Mouse (Mus musculus): ENCODE measurements at regions not wholly inside any gene's neighbourhood (a gene's known extent, or its start where the extent isn't known, plus 50 kb on each side); places are given as distances from the start of the nearest gene placed in this dataset.

GRCm38 (mm10) chr13:38878718-38879669, 81.7 kb downstream of the Slc35b3 start:
- in situ Hi-C loops (cut with MboI; ENCODE audit: low sequenced_read_pairs) = no loop called here

DNA sequence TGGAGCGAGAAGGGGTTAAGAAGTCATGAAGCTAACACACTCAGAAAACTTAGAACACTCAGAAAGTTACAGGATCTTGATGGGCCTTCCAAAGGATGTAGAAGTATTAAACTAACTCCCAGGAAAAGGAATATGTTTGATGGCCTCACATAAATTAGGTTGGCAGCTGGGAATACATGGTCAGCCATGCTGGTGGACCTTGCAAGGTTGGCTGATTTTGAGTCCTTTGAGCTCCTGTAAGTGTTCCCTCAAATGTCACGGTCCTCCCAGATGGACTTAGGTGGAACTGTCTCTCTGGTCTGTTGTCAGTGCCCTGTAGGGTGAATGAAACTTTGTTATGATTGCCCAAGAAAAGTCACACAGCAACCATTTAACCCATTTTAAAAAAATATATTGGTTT, 84.8 kb downstream of the Slc35b3 start:
- in situ Hi-C loops (cut with MboI; ENCODE audit: low sequenced_read_pairs) = no loop called here

DNA sequence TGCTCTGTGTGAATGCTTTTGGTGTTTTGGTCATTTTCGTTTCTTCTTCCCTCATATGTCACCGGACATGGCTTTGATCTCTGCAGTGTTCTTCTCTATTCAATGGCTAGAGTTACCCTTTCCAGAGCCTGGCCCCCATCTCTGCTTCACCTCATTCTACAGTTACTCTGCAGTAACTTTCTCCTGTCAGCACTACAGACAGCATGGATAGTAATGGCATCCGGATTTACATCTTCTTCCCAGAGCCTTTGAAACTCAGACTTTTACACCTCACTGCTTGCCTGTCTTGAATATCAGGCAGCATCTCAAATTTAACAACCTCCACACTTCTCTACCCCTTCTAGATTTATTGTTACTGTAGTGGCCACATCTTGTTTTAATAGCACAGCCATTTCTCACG, 96.7 kb downstream of the Slc35b3 start:
- in situ Hi-C loops (cut with MboI; ENCODE audit: low sequenced_read_pairs) = loop anchor here (25.0 kb wide), 1 partner anchor 148 kb away; no protein-coding TSS in a partner anchor

DNA sequence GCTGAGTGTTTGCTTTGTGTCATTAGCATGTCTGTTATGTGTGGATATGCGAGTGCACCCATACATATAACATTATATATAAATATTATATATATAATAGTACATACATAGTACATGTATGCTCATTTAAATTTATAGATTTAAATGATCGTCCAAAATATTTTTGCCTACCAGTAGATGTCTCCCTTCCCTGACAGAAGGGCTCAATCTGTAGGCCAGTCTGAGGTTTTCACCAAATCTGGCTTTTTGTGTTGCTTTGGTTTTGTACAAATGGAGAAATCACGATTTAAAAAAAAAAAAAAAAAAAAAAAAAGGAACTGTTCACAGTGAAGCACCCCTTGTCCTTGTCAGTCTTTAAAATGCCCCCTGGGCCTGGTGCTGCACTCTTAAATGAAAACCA, 104.9 kb downstream of the Slc35b3 start:
- in situ Hi-C loops (cut with MboI; ENCODE audit: low sequenced_read_pairs) = loop anchor here (25.0 kb wide), 1 partner anchor 157 kb away; no protein-coding TSS in a partner anchor

DNA sequence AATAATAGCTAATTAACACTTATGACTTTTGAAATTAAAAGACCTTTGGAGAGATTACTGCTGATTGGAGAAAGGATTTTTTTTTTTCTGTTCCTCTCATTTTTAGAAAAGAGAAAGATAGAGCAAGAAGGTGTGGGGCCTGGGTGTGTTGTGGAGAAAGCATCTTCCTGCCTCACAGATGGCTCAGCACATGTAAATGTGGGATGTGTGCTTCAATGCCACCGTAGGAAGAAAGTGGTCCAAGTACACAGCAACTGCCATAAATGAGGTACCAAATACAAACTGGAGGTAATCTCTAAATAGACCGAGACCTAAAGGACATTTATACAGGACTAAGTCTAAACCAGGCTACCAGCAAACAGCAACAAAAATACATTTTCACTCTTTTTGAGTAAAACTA, 105.7 kb downstream of the Slc35b3 start:
- in situ Hi-C loops (cut with MboI; ENCODE audit: low sequenced_read_pairs) = loop anchor here (25.0 kb wide), 1 partner anchor 157 kb away; no protein-coding TSS in a partner anchor

DNA sequence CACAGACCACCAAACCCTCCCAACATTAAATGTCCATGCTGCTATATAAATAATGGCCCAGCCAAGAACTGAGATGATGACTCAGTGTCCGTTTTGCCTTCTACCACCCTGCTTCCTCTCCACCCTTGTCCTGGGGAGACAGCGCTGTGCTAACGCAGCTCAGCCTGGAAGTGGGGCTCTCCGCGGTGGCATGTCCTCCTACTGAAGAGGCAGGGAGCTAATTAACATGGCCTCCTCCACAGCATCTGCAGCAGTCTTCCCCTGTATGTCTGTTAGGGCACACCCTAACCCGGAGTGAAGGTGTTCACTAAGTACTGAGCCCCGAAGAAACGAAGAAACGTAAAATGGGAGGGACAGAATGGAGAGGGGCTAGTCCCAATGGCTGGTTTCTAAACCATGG, 107.8 kb downstream of the Slc35b3 start:
- in situ Hi-C loops (cut with MboI; ENCODE audit: low sequenced_read_pairs) = loop anchor here (25.0 kb wide), 1 partner anchor 159 kb away; no protein-coding TSS in a partner anchor

GRCm38 (mm10) chr13:38851820-38852219, 108.9 kb downstream of the Slc35b3 start:
- in situ Hi-C loops (cut with MboI; ENCODE audit: low sequenced_read_pairs) = loop anchor here (25.0 kb wide), 1 partner anchor 160 kb away; no protein-coding TSS in a partner anchor

GRCm38 (mm10) chr13:38838231-38838630, 122.4 kb downstream of the Slc35b3 start:
- in situ Hi-C loops (cut with MboI; ENCODE audit: low sequenced_read_pairs) = no loop called here

DNA sequence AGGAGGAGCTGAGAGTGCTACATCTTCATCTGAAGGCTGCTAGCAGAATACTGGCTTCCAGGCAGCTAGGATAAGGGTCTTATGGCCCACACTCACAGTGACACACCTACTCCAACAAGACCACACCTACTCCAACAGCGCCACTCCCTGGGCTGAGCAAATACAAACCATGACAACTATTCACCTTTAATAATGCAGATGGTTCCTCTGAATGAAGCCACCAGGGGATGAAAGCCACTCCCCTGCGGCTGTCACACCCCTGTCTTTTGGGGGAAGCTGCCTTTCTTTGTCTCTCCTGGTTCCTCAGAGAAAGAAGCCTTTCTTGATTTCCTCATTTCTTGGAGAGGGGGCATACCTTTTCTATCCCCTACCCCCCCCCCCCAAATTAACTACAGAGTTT, 135.0 kb downstream of the Slc35b3 start:
- in situ Hi-C loops (cut with MboI; ENCODE audit: low sequenced_read_pairs) = no loop called here

DNA sequence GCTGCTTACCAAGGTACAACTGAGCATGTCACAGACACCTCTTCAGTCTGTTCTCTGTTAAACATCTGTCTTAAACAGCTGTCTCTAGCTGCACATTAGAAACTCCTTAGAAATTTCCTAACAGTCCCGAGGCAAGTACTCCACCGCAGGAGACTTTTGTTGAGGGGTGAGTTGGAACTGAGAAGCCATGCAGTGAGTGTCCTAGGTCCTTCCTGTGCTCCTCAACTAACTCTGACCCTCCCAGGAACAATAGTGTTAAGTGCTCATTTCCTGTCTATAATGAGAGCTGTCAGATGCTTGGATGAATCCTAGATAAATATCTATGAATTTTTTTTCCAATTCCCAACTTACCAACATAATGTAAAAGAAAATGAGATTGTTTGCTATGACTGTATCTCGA, 141.1 kb downstream of the Slc35b3 start:
- in situ Hi-C loops (cut with MboI; ENCODE audit: low sequenced_read_pairs) = no loop called here

GRCm38 (mm10) chr13:38818781-38819180, 141.9 kb downstream of the Slc35b3 start:
- in situ Hi-C loops (cut with MboI; ENCODE audit: low sequenced_read_pairs) = no loop called here

GRCm38 (mm10) chr13:38816296-38816695, 144.4 kb downstream of the Slc35b3 start:
- in situ Hi-C loops (cut with MboI; ENCODE audit: low sequenced_read_pairs) = no loop called here

- in situ Hi-C loops (cut with MboI; ENCODE audit: low sequenced_read_pairs) = no loop called here
These were observed 145.5 kb downstream of the Slc35b3 start for GRCm38 (mm10) chr13:38815002-38815707.

DNA sequence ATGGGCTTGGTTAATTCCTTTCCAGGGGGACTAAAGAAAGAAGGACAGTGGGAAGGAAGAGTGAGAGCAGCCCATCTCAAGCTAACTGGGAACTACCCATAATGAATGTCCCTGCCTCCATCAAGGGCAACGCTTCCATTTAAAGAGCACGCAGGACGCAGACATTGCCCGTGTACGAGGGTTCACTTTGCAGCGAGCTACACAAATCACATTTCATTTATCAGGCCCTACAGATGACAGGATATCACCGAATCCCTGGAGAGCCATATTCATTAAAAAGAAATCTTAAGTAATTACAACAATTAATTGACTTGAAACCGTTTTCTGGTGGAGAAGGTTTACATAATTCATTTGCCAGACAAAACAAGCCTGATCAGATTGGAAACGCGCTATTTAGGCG, 139.7 kb upstream of the Eef1e1 start:
- in situ Hi-C loops (cut with MboI; ENCODE audit: low sequenced_read_pairs) = no loop called here

DNA sequence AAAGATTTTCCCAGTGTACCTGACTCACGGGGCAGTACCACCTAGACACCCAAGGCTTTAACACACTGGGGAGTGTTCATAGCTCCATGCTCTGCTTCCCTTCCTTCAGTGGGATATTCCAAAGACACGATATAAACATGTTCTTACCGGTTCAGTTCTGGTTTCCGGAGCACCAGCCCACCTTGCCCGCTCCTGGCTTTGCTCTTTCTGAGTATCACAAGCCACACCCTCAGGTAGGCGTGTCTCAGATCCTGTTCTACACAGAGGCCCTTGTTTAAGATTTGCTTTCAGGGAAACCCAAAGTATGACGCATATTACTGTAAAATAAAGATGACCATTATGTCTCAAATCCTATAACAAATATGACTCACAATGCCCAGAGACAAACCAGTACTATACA, 134.6 kb upstream of the Eef1e1 start:
- in situ Hi-C loops (cut with MboI; ENCODE audit: low sequenced_read_pairs) = no loop called here

DNA sequence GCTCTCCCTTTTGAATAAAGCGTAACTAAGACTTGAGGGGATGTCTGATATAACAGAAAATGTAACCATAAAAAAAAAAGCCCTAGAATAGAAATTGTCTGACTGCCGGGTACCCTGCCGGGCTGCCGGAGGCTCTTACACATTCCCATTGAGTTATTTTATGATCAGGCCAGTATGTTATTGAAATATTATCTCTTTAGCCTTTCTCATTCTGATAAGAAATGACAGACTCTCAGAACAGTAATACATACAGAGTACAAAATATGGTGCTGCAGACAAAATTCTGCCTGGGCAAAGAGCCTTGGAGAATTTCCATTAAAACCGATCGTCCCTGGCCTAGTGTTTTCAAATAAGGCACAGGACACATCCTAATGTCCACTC, 121.8 kb upstream of the Eef1e1 start:
- in situ Hi-C loops (cut with MboI; ENCODE audit: low sequenced_read_pairs) = no loop called here

GRCm38 (mm10) chr13:38779984-38780629, 121.2 kb upstream of the Eef1e1 start:
- in situ Hi-C loops (cut with MboI; ENCODE audit: low sequenced_read_pairs) = no loop called here

GRCm38 (mm10) chr13:38776546-38776945, 117.7 kb upstream of the Eef1e1 start:
- in situ Hi-C loops (cut with MboI; ENCODE audit: low sequenced_read_pairs) = no loop called here

DNA sequence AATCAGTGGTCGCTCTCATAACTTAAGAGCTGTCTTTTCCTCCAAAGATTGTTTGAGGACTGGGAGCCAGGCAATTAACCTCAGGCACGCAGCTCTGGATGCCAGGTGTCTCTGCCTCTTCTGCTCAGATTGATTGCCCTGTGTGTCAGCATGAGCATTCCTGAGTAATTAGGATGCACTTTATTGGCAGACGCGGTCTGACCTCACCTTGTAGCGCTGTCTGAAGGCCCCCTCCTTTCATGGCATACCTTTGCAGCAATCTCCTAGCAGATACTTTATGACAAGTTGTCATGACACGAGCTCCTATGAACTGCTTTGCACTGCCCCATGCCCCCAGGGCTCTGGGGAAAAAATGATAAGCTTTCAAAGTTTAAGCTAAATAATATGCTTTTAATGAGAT, 114.1 kb upstream of the Eef1e1 start:
- in situ Hi-C loops (cut with MboI; ENCODE audit: low sequenced_read_pairs) = no loop called here

- in situ Hi-C loops (cut with MboI; ENCODE audit: low sequenced_read_pairs) = no loop called here
These were observed 107.3 kb upstream of the Eef1e1 start for GRCm38 (mm10) chr13:38766133-38766532.

DNA sequence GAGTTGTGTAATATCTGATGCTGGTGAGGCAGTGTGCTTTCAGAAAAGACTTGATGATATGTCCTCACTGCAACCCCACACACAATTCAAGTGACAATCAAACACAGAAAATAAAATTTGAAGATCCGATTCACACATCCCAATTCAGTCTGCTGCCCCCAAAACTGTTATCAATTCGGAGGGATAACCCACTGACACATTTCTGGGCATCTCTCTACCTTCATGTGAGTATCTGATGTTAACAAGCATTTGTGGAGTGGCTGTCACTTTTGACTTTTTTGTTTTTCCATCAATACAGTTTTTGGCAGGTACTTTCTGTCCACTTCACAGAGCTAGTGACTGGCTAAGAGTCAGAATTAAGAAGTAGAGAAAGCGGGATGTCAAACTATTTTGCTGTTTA, 101.4 kb upstream of the Eef1e1 start:
- in situ Hi-C loops (cut with MboI; ENCODE audit: low sequenced_read_pairs) = no loop called here
